Mouse (Mus musculus) stomach, postnatal 0 days (tissue): Measurements from ENCODE around the gene Pak1.

Experiments used
- CTCF ChIP-seq: IDR thresholded peaks from 2 replicates; pipeline ENCODE4 v1.5.1; 2016; ENCODE audit warnings: antibody characterized with exemption, low read depth, mild to moderate bottlenecking, moderate library complexity
- EP300 ChIP-seq: optimal IDR thresholded peaks from 2 replicates; pipeline ENCODE3; 2016; ENCODE audit warnings: antibody characterized with exemption

- TF ChIP-seq CTCF, result no peak
- TF ChIP-seq EP300, result no peak
These were observed 23.8 kb upstream of the Pak1 start for GRCm38 (mm10) chr7:97764591-97764990.
